Mouse (Mus musculus) myocyte (in vitro differentiated cells): ENCODE measurements around the gene Tmem233.

ENCODE experiments used
- E2F4 ChIP-seq: IDR thresholded peaks from one replicate; pipeline ENCODE4 v1.6.1; 2011; ENCODE audit warnings: mild to moderate bottlenecking, control low read depth, moderate library complexity; ENCODE audit not compliant: insufficient read depth
- MAX ChIP-seq: IDR thresholded peaks from one replicate; pipeline ENCODE4 v1.6.1; 2011; ENCODE audit warnings: low read depth, mild to moderate bottlenecking, control low read depth
- MYOG ChIP-seq, 3 experiments: IDR thresholded peaks; one replicate each; pipeline ENCODE4 v1.6.1; 2011; ENCODE audit warnings: control low read depth in 2 of 3, low read depth in 2 of 3, mild to moderate bottlenecking in 2 of 3; ENCODE audit not compliant: insufficient read length in 2 of 3, control insufficient read depth in 1 of 3, insufficient read depth in 1 of 3
- POLR2A ChIP-seq: IDR thresholded peaks from one replicate; pipeline ENCODE4 v1.6.1; 2011; ENCODE audit warnings: low read depth, mild to moderate bottlenecking, control low read depth, moderate library complexity; ENCODE audit not compliant: insufficient read length
- TCF12 ChIP-seq: IDR thresholded peaks from one replicate; pipeline ENCODE4 v1.6.1; 2011; ENCODE audit warnings: mild to moderate bottlenecking, control low read depth; ENCODE audit not compliant: poor library complexity, insufficient read depth, severe bottlenecking
- TCF3 ChIP-seq: IDR thresholded peaks from one replicate; pipeline ENCODE4 v1.6.1; 2011; ENCODE audit warnings: low read depth, control low read depth; ENCODE audit not compliant: insufficient read length
- USF1 ChIP-seq: IDR thresholded peaks from one replicate; pipeline ENCODE4 v1.6.1; 2011; ENCODE audit warnings: low read depth, mild to moderate bottlenecking, control low read depth, moderate library complexity

DNA sequence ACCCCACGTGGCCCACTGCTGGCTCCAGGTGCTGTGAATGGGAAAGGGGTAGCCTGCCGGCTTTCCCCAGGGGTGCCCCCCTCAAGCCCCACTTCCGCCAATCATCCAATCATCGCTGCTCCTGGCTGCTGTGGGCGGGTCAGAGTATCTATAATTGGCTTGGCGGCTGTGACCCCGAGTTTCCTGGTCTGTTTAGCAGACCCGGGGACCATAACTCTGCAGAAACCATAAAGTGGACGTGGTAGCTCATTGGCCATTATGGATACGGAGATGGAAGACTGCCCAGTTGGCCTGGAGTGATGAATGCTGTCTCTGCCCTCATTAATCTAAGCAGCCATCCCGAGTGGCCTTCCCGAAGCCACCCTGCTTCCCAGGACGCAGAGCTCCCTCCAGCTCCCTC is 79.2 kb downstream of the Tmem233 start:
- no peak for TF ChIP-seq USF1
- no peak for TF ChIP-seq MAX
- TF ChIP-seq POLR2A, result no peak
- no peak for TF ChIP-seq TCF3
- TF ChIP-seq E2F4, result no peak
- TF ChIP-seq MYOG (IDR thresholded peaks at IDR 0.05; ENCODE audit: control insufficient read depth in 1 of 3, insufficient read depth in 1 of 3, insufficient read length in 2 of 3, low read depth in 2 of 3), result no peak
- TF ChIP-seq TCF12, result no peak
